Mouse (Mus musculus) forebrain, embryonic 15.5 days (tissue): Measurements from ENCODE around the gene Cdk7. TPM values are rescaled to one million over a fixed set of nuclear protein-coding genes. Genes with fewer than 3 reads are reported as not detected.

Experiments
- ATAC-seq: fragments of 200-750 bp; cut with Nextera tagmentation; replicated peaks from 2 replicates; pipeline ENCODE4 v1.8.0; 2017; ENCODE audit warnings: mild to moderate bottlenecking, moderate TSS enrichment, moderate library complexity
- H3K27ac ChIP-seq: fragments of 300-500 bp; sonication (generic); replicated peaks from 2 replicates; pipeline ENCODE4 v1.5.1; 2015; ENCODE audit warnings: mild to moderate bottlenecking, inconsistent platforms
- H3K27me3 ChIP-seq: fragments of 300-500 bp; sonication (generic); 2 replicates; pipeline ENCODE4 v1.6.1; 2015; ENCODE audit warnings: inconsistent platforms
- H3K36me3 ChIP-seq: fragments of 300-500 bp; sonication (generic); 2 replicates; pipeline ENCODE4 v1.6.1; 2015; ENCODE audit warnings: mild to moderate bottlenecking, inconsistent platforms
- H3K4me1 ChIP-seq: fragments of 300-500 bp; sonication (generic); 2 replicates; pipeline ENCODE4 v1.6.1; 2015; ENCODE audit warnings: inconsistent platforms
- H3K4me2 ChIP-seq: fragments of 300-500 bp; sonication (generic); replicated peaks from 2 replicates; pipeline ENCODE4 v1.6.1; 2015; ENCODE audit warnings: mild to moderate bottlenecking, inconsistent platforms
- H3K4me3 ChIP-seq: fragments of 300-500 bp; sonication (generic); 2 replicates; pipeline ENCODE4 v1.5.1; 2015; ENCODE audit warnings: mild to moderate bottlenecking, inconsistent platforms
- H3K9ac ChIP-seq: fragments of 300-500 bp; sonication (generic); replicated peaks from 2 replicates; pipeline ENCODE4 v1.6.1; 2015; ENCODE audit warnings: mild to moderate bottlenecking, inconsistent platforms
- H3K9me3 ChIP-seq: fragments of 300-500 bp; sonication (generic); 2 replicates; pipeline ENCODE4 v1.6.1; 2016; ENCODE audit warnings: inconsistent platforms
- WGBS: fragments of 180-500 bp; shearing (Covaris S2); methylation state at CpG from one replicate; pipeline ENCODE4 v1.1.7; 2015; ENCODE audit warnings: mixed read lengths; 5-methylcytosine and 5-hydroxymethylcytosine counted together
- polyA plus RNA-seq: library from polyadenylated mRNA; unstranded; fragments of >200 nt; fragmentation: Nextera tagmentation; extraction: Ambion mirVana; gene quantifications from 2 replicates; pipeline ENCODE4 v1.2.1, GENCODE M21; 2015

Gene Cdk7
- polyA plus RNA-seq, 1 experiment from 2014 or later = 56.2 TPM

DNA sequence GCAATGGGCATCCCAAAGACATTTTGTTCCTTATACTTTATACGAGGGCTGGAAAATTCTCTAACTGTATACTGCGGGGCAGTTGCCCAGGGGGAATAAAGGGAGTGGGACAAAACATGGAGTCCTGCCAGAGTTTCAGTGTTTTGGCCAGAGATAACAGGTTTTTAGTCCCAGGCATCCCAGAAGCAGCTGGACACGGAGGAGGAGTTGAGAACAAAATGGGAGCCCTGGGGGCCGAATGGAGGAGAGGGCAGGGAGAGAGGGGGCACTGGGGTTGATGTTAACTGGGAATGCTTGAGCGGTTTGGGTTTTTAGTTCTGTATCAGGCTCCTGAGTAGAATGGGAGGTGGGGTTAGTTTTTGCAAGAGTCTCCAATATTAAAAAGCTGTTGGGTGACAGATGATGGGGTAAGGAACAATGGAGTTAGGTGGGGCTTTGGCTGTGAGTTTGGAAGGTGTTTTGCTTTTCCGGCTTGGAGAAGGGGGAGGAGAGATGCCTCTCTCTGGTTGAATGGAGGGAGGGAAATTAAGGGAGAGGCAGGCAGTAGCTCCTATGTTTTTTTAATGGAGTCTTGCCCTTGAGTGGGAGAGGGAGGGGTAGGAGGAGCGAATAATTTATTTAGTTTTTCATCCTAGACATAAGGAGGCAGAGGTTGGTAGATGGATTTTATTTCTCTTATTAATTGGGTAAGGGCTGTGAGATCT lies 6.5 kb downstream of the Cdk7 start:
- no peak overlapping the region for H3K4me3 ChIP-seq
- H3K9ac ChIP-seq = no peak overlapping the region
- WGBS = 56% methylated on average over 7 of the region's 7 CpGs
- peaks cover 22% of the 10 kb centered on the region for H3K4me1 ChIP-seq
- H3K27me3 ChIP-seq = no peaks in the 10 kb centered on the region
- 0 out of 2 replicates have a peak overlapping the region, but pooled peaks have one; percentile 34 for H3K27ac ChIP-seq
- H3K4me2 ChIP-seq = no peak overlapping the region
- H3K36me3 ChIP-seq = peaks cover 35% of the 10 kb centered on the region
- no peak; the same call in 1 of the 2 replicates for ATAC-seq
- no peaks in the 10 kb centered on the region for H3K9me3 ChIP-seq

DNA sequence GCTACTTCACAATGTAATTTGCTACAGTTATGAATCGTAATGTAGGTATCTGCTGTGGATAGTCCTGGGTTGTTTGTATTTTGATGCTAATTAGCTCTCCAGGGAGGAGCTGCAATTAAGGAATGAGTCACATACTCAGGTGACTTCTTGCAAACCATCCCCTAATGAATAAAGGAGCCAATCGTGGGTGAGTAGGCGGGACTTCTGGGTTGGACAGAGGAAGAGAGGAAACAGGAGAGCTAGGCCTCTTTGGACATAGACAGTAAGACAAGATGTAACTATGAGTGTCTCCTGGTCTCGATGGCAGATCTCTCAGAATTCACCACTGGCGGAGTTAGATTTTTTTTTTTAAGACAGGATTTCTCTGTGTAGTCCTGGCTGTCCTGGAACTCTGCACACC lies 9.1 kb downstream of the Cdk7 start:
- Histone ChIP-seq H3K9me3 (no peaks in the 10 kb centered on the region), H3K27ac (no peak overlapping the region), H3K9ac (no peak overlapping the region), H3K27me3 (no peaks in the 10 kb centered on the region), H3K4me1 (peaks cover 10% of the 10 kb centered on the region; the same call in 1 of the 2 replicates), H3K36me3 (peaks cover 45% of the 10 kb centered on the region), H3K4me3 (no peak overlapping the region), H3K4me2 (no peak overlapping the region)
- WGBS = 89% methylated on average over 5 of the region's 5 CpGs
- ATAC-seq = no peak

DNA sequence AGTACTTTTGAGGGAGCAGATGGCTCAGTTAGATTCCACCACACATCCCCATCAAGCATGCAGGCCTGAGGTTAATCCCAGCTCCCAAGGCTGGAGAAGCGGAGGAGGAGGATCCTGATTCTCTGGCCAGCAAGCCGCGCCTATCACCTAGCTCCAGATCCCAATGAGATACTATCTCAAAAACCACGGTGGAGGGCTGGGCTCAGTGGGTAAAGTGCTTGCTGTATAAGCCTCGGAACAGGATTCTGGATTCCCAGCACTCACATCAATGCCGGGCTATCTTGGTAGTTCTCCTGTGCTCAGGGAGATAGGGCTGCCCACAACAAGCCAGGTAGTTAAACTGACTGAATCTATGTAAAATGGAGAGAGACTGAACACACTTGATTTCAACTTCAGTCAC lies 15.3 kb downstream of the Cdk7 start:
- H3K9ac ChIP-seq = no peak overlapping the region
- H3K36me3 ChIP-seq = peaks cover 72% of the 10 kb centered on the region
- no peak overlapping the region for H3K27ac ChIP-seq
- no peak for ATAC-seq
- WGBS = 97% methylated on average over 6 of the region's 6 CpGs
- no peak overlapping the region for H3K4me3 ChIP-seq
- H3K27me3 ChIP-seq = no peaks in the 10 kb centered on the region
- no peak overlapping the region for H3K4me2 ChIP-seq
- H3K4me1 ChIP-seq = no peaks in the 10 kb centered on the region
- no peaks in the 10 kb centered on the region for H3K9me3 ChIP-seq

DNA sequence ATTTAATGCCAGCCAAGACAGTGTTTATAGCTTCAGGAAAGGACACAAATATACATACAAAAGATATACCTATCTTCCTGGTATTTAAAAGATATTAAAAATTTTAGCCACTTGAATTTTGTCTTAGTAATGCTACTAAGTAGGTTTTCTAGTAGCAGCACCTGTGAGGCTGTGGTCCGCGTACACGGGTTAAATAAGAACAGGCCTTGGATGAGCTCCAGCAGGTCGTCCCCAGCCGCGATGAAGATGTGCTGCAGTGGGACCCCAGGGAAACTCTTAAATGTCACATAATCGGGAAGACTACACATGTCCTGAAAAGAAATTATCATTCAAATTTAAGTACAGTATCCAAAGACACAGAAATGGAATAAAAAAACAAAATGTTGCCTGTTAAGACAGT lies 24.5 kb downstream of the Cdk7 start:
- Histone ChIP-seq H3K27me3 (no peaks in the 10 kb centered on the region), H3K4me2 (no peak overlapping the region), H3K4me3 (no peak overlapping the region), H3K4me1 (no peaks in the 10 kb centered on the region), H3K36me3 (peaks cover 85% of the 10 kb centered on the region), H3K27ac (no peak overlapping the region), H3K9me3 (no peaks in the 10 kb centered on the region), H3K9ac (no peak overlapping the region)
- ATAC-seq = no peak
- 94% methylated on average over 7 of the region's 7 CpGs for WGBS

DNA sequence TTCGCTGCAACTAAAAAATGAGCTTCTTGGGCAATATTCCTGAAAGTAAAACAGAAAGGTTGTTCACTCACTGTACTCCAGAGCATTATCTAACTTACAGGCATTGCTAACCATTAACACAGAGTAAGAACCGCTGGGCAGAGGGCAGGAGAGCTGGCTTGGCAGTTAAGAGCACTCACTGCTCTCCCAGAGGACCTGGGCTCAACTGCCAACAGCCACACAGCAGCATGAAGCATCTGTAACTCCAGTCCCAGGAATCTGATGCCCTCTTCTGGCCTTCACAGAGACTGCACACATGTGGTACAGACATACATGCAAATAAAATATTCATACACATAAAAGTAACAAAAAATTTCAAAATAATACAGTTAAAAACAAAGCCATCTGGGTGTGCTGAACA lies 27.3 kb downstream of the Cdk7 start:
- WGBS = 97% methylated on average over 2 of the region's 2 CpGs
- no peak overlapping the region for H3K9ac ChIP-seq
- ATAC-seq = no peak
- no peaks in the 10 kb centered on the region for H3K9me3 ChIP-seq
- no peak overlapping the region for H3K4me2 ChIP-seq
- H3K4me3 ChIP-seq = no peak overlapping the region
- H3K36me3 ChIP-seq = peaks cover 79% of the 10 kb centered on the region
- H3K4me1 ChIP-seq = no peaks in the 10 kb centered on the region
- H3K27ac ChIP-seq = no peak overlapping the region
- H3K27me3 ChIP-seq = no peaks in the 10 kb centered on the region

DNA sequence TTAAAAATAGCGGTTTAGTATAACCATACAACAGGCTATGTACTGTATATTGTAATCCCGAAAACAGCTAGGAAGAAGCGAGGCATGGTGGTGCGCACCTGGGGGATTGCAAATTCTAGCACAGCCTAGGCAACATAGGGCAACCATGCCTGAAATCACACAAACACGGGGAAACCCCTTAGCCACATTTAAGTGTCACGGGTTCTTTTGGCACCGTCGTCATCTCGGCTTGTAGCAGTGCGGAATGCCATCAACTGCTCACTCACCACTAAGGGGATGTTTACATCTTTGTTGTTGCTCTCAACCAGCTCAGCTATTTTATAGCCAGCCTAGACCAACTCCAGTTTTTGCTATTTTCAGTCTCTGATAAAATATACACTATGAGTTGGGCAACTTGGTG lies 31.9 kb downstream of the Cdk7 start:
- H3K27me3 ChIP-seq = no peaks in the 10 kb centered on the region
- 97% methylated on average over 10 of the region's 10 CpGs for WGBS
- H3K4me3 ChIP-seq = no peak overlapping the region
- no peak overlapping the region for H3K4me2 ChIP-seq
- no peak overlapping the region for H3K9ac ChIP-seq
- H3K9me3 ChIP-seq = no peaks in the 10 kb centered on the region
- H3K36me3 ChIP-seq = peaks cover 53% of the 10 kb centered on the region
- no peak overlapping the region for H3K27ac ChIP-seq
- ATAC-seq = no peak
- H3K4me1 ChIP-seq = no peaks in the 10 kb centered on the region

DNA sequence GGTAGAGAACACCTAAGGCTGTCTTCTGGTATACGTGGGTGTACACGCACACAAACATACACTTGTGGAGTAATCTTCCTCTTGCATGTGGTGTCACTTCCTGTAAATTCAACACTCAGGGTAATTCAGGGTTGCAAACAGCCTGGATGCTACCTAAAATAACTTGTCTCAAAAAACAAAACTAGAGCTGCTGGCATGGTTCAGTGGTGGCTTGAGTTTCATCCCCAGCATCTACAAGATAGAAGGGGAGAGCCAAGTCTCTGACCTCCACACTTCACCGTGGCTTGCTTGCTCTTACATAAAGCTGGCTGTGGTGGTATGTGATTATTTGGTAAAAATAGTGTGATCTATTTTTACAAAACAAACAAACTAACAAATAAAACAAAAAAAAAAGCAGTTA lies 33.2 kb downstream of the Cdk7 start:
- no peak overlapping the region for H3K27ac ChIP-seq
- no peak for ATAC-seq
- H3K4me2 ChIP-seq = no peak overlapping the region
- peaks cover 41% of the 10 kb centered on the region for H3K36me3 ChIP-seq
- H3K4me1 ChIP-seq = no peaks in the 10 kb centered on the region
- no peaks in the 10 kb centered on the region for H3K9me3 ChIP-seq
- no peaks in the 10 kb centered on the region for H3K27me3 ChIP-seq
- H3K4me3 ChIP-seq = no peak overlapping the region
- 98% methylated on average over 3 of the region's 3 CpGs for WGBS
- H3K9ac ChIP-seq = no peak overlapping the region

DNA sequence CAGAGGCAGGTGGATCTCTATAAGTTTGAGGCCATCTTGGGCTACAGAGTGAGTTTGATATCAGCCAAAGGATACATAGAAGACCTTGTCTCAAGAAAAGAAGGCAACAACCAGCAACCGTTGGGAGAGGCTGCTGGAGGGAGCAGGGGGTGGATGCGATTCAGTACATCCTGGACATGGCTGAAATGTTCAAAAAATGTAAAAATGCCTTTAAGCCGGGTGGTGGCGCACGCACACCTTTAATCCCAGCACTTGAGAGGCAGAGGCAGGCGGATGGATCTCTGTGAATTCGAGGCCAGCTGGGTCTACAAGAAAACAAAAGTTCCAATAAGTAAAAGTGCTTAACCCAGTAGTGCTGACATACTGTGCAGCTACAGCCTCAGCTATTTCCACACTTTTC lies 43.2 kb downstream of the Cdk7 start:
- no peak overlapping the region for H3K27ac ChIP-seq
- no peak overlapping the region for H3K9ac ChIP-seq
- no peaks in the 10 kb centered on the region for H3K27me3 ChIP-seq
- H3K4me1 ChIP-seq = no peaks in the 10 kb centered on the region
- H3K4me2 ChIP-seq = no peak overlapping the region
- H3K36me3 ChIP-seq = no peaks in the 10 kb centered on the region
- no peaks in the 10 kb centered on the region for H3K9me3 ChIP-seq
- no peak for ATAC-seq
- H3K4me3 ChIP-seq = no peak overlapping the region
- 81% methylated on average over 7 of the region's 7 CpGs for WGBS

DNA sequence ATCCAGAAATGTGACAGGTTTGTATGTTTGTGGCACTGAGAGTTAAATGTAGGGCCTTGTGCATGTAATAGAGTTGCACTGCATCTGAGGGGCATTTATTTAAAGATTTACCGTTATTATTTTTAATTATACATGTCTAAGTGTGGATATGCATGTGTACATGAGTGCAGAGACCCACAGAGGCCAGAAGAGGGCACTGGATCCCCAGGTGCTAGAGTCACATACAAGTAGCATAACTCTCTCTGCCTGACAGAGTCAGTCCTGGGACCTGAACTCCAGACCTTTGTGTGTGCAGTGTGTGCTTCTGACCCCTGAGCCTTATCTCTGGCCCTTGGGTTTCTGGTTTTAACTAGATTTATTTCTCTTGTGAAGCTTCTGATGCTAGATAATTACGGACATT lies 46.4 kb downstream of the Cdk7 start:
- Histone ChIP-seq H3K9ac (no peak overlapping the region), H3K9me3 (no peaks in the 10 kb centered on the region), H3K27ac (no peak overlapping the region), H3K27me3 (no peaks in the 10 kb centered on the region), H3K4me1 (no peaks in the 10 kb centered on the region), H3K4me2 (no peak overlapping the region), H3K36me3 (no peaks in the 10 kb centered on the region), H3K4me3 (no peak overlapping the region)
- WGBS = 75% methylated on average over 2 of the region's 2 CpGs
- no peak for ATAC-seq

DNA sequence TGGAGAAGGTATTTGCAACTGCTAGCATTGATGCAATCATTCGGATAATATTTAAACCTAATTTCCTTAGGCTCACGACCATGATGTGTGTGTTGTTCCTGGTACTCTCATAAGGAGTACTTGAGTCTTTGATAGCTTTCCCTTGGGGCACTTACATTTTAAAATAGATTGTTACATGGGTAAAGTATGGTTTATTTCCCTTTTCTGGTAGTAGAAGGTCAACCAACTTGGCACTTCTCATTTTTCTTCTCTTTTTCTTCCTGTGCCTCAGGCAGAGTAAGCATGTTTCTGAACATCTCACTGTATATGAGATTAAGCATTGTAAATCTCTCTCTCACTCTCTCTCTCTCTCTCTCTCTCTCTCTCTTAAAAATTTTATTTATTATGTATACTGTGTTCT lies 47.9 kb downstream of the Cdk7 start:
- Histone ChIP-seq H3K9ac (no peak overlapping the region), H3K36me3 (no peaks in the 10 kb centered on the region), H3K4me2 (no peak overlapping the region), H3K9me3 (no peaks in the 10 kb centered on the region), H3K4me1 (no peaks in the 10 kb centered on the region), H3K27me3 (no peaks in the 10 kb centered on the region), H3K27ac (no peak overlapping the region), H3K4me3 (no peak overlapping the region)
- 86% methylated on average over 2 of the region's 2 CpGs for WGBS
- ATAC-seq = no peak

DNA sequence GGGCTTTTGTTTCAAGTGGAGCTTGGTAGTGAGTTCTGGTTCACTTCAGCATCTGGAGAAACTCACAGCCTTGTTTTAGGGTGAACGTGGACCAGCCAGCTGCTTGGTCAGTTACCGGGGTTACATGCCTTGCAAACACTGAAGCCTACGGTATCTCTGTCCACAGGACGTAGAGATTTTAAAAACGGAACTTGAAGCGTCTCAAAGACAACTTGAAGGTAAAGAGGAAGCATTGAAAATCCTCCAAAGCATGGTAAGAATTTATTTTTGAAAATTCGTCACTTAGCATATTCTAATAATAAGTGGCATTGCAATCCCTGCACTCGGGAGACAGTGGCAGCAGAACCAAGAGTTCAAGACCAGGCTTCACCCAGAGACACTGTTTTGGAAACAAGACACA lies 49.1 kb downstream of the Cdk7 start:
- Histone ChIP-seq H3K27me3 (no peaks in the 10 kb centered on the region), H3K4me3 (no peak overlapping the region), H3K27ac (no peak overlapping the region), H3K9ac (no peak overlapping the region), H3K4me2 (no peak overlapping the region), H3K36me3 (no peaks in the 10 kb centered on the region), H3K9me3 (no peaks in the 10 kb centered on the region), H3K4me1 (no peaks in the 10 kb centered on the region)
- 88% methylated on average over 8 of the region's 8 CpGs for WGBS
- no peak for ATAC-seq

DNA sequence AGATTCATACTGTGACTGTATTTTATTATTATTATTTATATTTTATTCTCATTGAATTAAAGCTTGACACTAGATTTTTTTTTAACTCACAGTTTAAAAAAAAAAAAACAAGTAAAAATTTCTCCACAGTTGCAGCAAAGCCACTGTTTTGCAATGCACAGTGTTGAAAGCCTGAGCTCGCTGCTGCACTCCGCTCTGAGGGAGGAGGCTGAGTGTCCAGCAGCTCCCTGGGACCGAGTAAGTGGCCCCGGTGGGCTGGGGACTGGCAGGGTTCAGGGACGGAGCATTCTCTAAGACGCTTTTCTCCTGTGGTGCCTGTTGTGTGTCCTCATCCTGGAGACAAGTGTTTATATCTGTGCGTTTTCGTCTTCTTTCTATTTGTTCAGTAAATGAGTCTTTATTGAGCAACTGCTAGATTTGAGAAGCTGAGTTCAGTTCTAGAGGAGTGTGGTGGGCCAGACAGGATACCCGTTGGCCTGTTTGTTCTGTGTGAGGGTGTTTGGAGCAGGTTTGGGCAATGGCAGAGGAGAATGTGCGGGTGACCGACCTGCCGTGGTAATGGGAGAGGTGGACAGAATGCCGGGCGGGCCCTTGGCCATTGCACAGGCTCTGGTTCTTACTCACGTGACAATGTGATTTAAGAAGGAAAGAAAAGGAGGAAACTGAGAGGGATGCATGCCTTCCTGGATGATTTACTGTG lies 54.7 kb downstream of the Cdk7 start:
- no peak overlapping the region for H3K9ac ChIP-seq
- H3K36me3 ChIP-seq = no peaks in the 10 kb centered on the region
- H3K4me2 ChIP-seq = no peak overlapping the region
- H3K27ac ChIP-seq = no peak overlapping the region
- no peaks in the 10 kb centered on the region for H3K27me3 ChIP-seq
- no peaks in the 10 kb centered on the region for H3K9me3 ChIP-seq
- H3K4me1 ChIP-seq = no peaks in the 10 kb centered on the region
- WGBS = 88% methylated on average over 15 of the region's 15 CpGs
- ATAC-seq = no peak
- H3K4me3 ChIP-seq = no peak overlapping the region
